Mouse (Mus musculus) lung, embryonic 16.5 days (tissue): Measurements from ENCODE around the gene Cdc42se2. TPM values are rescaled to one million over a fixed set of nuclear protein-coding genes. Genes with fewer than 3 reads are reported as not detected.

Experiments used
- ATAC-seq: fragments of 200-750 bp; cut with Nextera tagmentation; 2 replicates; pipeline ENCODE4 v1.8.0; 2017; ENCODE audit warnings: low read depth, mild to moderate bottlenecking, moderate library complexity
- H3K27ac ChIP-seq: fragments of 300-500 bp; sonication (generic); 2 replicates; pipeline ENCODE4 v1.5.1; 2014; ENCODE audit warnings: mild to moderate bottlenecking, control low read depth, low read length
- H3K27me3 ChIP-seq: fragments of 300-500 bp; sonication (generic); 2 replicates; pipeline ENCODE4 v1.6.1; 2014; ENCODE audit warnings: low read depth, low read length, mixed read lengths; ENCODE audit not compliant: control insufficient read depth, insufficient read depth
- H3K36me3 ChIP-seq: fragments of 300-500 bp; sonication (generic); 2 replicates; pipeline ENCODE4 v1.6.1; 2014; ENCODE audit warnings: low read length; ENCODE audit not compliant: control insufficient read depth, insufficient read depth
- H3K4me1 ChIP-seq: fragments of 300-500 bp; sonication (generic); replicated peaks from 2 replicates; pipeline ENCODE4 v1.6.1; 2014; ENCODE audit warnings: low read length, mixed read lengths; ENCODE audit not compliant: control insufficient read depth, insufficient read depth
- H3K4me2 ChIP-seq: fragments of 300-500 bp; sonication (generic); 2 replicates; pipeline ENCODE4 v1.6.1; 2014; ENCODE audit warnings: low read depth, low read length, control low read depth
- H3K4me3 ChIP-seq: fragments of 300-500 bp; sonication (generic); 2 replicates; pipeline ENCODE4 v1.5.1; 2014; ENCODE audit warnings: mild to moderate bottlenecking, low read length, control low read depth
- H3K9ac ChIP-seq: fragments of 300-500 bp; sonication (generic); 2 replicates; pipeline ENCODE4 v1.6.1; 2014; ENCODE audit warnings: low read length, control low read depth
- H3K9me3 ChIP-seq: fragments of 300-500 bp; sonication (generic); 2 replicates; pipeline ENCODE4 v1.6.1; 2016; ENCODE audit warnings: low read length; ENCODE audit not compliant: control insufficient read depth
- whole genome bisulfite sequencing: fragments of 180-500 bp; shearing (Covaris S2); extraction: QIAGEN DNeasy Blood & Tissue Kit; methylation state at CpG from one replicate; pipeline ENCODE4 v1.1.7; 2014; 5-methylcytosine and 5-hydroxymethylcytosine counted together
- polyA plus RNA-seq: library from polyadenylated mRNA; unstranded; fragments of >200 nt; fragmentation: Nextera tagmentation; extraction: Ambion mirVana; gene quantifications from 2 replicates; pipeline ENCODE4 v1.2.1, GENCODE M21; 2015

Cdc42se2 gene
- polyA plus RNA-seq, 1 experiment from 2014 or later, result 69.7 TPM

DNA sequence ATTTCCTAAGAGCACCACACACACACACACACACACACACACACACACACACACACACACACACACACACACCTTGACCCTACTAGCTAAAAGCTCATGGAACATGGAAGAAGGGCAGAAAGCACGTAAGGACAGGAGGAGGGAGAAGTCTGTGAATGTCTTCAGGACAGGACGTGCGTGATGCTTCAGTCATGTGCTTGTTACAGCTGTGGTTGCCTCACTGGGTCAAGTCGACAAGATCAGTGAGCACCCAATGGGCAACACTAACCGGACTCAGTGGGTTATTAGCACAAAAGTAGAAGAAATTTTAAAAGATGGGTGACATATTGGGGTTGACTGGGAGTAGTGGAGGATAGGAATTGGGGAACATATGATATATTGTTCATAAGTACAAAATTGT is 17.6 kb downstream of the Cdc42se2 start:
- no peak overlapping the region for H3K4me3 ChIP-seq
- H3K36me3 ChIP-seq, result no peaks in the 10 kb centered on the region
- WGBS, result 78% methylated on average over 5 of the region's 5 CpGs
- no peaks in the 10 kb centered on the region for H3K27me3 ChIP-seq
- H3K9ac ChIP-seq, result no peak overlapping the region
- H3K27ac ChIP-seq, result no peak overlapping the region
- no peak for ATAC-seq
- no peaks in the 10 kb centered on the region for H3K9me3 ChIP-seq
- peaks cover 9% of the 10 kb centered on the region for H3K4me1 ChIP-seq
- H3K4me2 ChIP-seq, result no peak overlapping the region

DNA sequence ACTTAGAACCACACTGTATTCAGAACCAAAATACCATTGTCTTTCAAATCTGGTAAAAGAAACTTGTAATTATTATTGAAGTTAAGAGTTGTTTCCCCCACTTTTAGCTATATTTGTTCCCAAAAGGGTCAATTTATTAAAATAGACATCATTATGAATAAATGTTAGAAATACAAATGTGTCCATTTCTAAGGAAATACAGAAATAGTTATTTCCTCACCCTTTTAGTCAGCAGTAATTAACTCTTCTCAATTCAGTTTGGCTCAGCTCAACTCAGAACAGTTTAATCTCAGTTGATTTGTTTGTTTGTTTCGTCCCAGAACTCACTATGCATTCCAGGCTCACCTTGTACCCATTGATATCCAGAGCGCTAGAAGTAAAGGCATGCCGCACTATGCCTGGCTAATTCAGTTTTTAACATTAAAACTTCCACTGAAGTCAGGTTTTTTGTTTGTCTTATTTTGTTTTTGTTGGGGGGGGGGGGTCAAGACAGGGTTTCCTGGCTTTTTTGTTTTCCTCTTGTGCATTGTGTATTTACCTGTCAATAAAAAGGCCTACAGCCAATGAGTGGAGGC is 19.3 kb downstream of the Cdc42se2 start:
- Histone ChIP-seq H3K4me1 (peaks cover 3% of the 10 kb centered on the region; the same call in 1 of the 2 replicates), H3K27me3 (no peaks in the 10 kb centered on the region), H3K9ac (no peak overlapping the region), H3K27ac (no peak overlapping the region), H3K4me3 (no peak overlapping the region), H3K4me2 (no peak overlapping the region), H3K36me3 (no peaks in the 10 kb centered on the region), H3K9me3 (no peaks in the 10 kb centered on the region)
- ATAC-seq, result no peak
- 93% methylated on average over 3 of the region's 3 CpGs for WGBS

GRCm38 (mm10) chr11:54764759-54765158 is 22.7 kb downstream of the Cdc42se2 start:
- Histone ChIP-seq H3K4me3 (no peak overlapping the region), H3K4me2 (no peak overlapping the region), H3K27me3 (no peaks in the 10 kb centered on the region), H3K9ac (no peak overlapping the region), H3K4me1 (no peaks in the 10 kb centered on the region), H3K36me3 (no peaks in the 10 kb centered on the region), H3K27ac (no peak overlapping the region), H3K9me3 (no peaks in the 10 kb centered on the region)
- 93% methylated on average over 1 of the region's 1 CpGs for WGBS
- ATAC-seq, result no peak

GRCm38 (mm10) chr11:54764026-54764425 is 23.4 kb downstream of the Cdc42se2 start:
- Histone ChIP-seq H3K9me3 (no peaks in the 10 kb centered on the region), H3K27ac (no peak overlapping the region), H3K4me1 (no peaks in the 10 kb centered on the region), H3K27me3 (no peaks in the 10 kb centered on the region), H3K9ac (no peak overlapping the region), H3K36me3 (no peaks in the 10 kb centered on the region), H3K4me2 (no peak overlapping the region), H3K4me3 (no peak overlapping the region)
- no peak for ATAC-seq
- WGBS, result 64% methylated on average over 3 of the region's 3 CpGs

DNA sequence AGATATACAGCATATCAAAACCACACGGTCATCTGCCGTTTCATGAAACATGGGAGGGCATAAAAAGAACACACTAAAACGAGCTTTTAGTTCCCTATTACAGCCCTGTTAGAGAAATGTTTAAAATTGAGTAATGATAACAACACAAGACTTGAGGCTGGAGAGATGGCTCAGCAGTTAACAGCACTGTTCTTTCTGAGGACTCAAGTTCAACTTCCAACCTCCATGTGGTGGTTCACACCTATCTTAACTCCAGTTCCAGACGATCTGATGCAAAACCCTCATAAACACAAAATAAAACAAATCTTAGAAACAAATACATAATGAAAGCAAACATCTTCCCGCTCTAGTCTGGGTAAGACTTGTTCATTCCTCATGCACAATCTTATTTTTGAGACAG is 24.7 kb downstream of the Cdc42se2 start:
- WGBS, result 84% methylated on average over 5 of the region's 5 CpGs
- H3K4me2 ChIP-seq, result no peak overlapping the region
- ATAC-seq, result no peak

DNA sequence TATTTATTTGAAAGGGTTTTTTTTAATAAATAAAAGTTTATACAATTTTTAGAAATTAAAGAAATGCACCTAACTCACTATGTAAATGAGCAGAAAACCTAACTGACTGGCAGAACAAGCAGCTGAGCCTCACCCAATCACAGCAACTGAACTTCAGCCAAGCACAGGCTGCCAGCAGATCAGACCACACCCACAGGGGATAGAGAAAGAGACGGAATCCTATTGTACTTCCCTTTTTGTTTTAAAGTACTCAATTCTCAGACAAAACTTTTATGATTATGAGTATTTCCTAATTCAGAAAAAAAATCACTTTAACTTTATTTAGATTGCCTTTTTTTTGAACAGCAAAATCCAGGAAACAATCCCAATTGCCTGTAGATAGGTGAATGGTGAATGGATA is 29.5 kb downstream of the Cdc42se2 start:
- WGBS, result 42% methylated on average over 1 of the region's 1 CpGs
- Histone ChIP-seq H3K4me3 (no peak overlapping the region), H3K4me1 (peaks cover 3% of the 10 kb centered on the region; the same call in 1 of the 2 replicates), H3K9me3 (no peaks in the 10 kb centered on the region), H3K36me3 (peaks cover 3% of the 10 kb centered on the region; the same call in 1 of the 2 replicates), H3K27me3 (no peaks in the 10 kb centered on the region), H3K9ac (no peak overlapping the region), H3K27ac (no peak overlapping the region), H3K4me2 (no peak overlapping the region)
- no peak for ATAC-seq

More for the DNA sequence above, 24.7 kb downstream of the Cdc42se2 start:
- H3K27me3 ChIP-seq, result no peaks in the 10 kb centered on the region
- H3K9me3 ChIP-seq, result no peaks in the 10 kb centered on the region
- H3K9ac ChIP-seq, result no peak overlapping the region
- H3K4me3 ChIP-seq, result no peak overlapping the region
- H3K4me1 ChIP-seq, result peaks cover 3% of the 10 kb centered on the region; the same call in 1 of the 2 replicates
- H3K27ac ChIP-seq, result no peak overlapping the region
- H3K36me3 ChIP-seq, result no peaks in the 10 kb centered on the region

GRCm38 (mm10) chr11:54755148-54755664 is 32.3 kb downstream of the Cdc42se2 start:
- no peaks in the 10 kb centered on the region for H3K9me3 ChIP-seq
- H3K4me1 ChIP-seq, result peaks cover 3% of the 10 kb centered on the region; the same call in 1 of the 2 replicates
- H3K36me3 ChIP-seq, result peaks cover 4% of the 10 kb centered on the region; the same call in 1 of the 2 replicates
- 82% methylated on average over 5 of the region's 5 CpGs for WGBS
- H3K4me3 ChIP-seq, result no peak overlapping the region
- no peak overlapping the region for H3K27ac ChIP-seq
- no peak for ATAC-seq
- no peak overlapping the region for H3K4me2 ChIP-seq
- no peak overlapping the region for H3K9ac ChIP-seq
- H3K27me3 ChIP-seq, result no peaks in the 10 kb centered on the region

- 87% methylated on average over 10 of the region's 10 CpGs for WGBS
- no peak for ATAC-seq
These were observed 33.0 kb downstream of the Cdc42se2 start for GRCm38 (mm10) chr11:54754301-54755147.

GRCm38 (mm10) chr11:54751502-54751901 is 36.0 kb downstream of the Cdc42se2 start:
- Histone ChIP-seq H3K27ac (no peak overlapping the region), H3K9me3 (no peaks in the 10 kb centered on the region), H3K4me3 (no peak overlapping the region), H3K9ac (no peak overlapping the region), H3K27me3 (no peaks in the 10 kb centered on the region), H3K36me3 (peaks cover 10% of the 10 kb centered on the region; the same call in 1 of the 2 replicates), H3K4me2 (no peak overlapping the region), H3K4me1 (no peaks in the 10 kb centered on the region)
- 61% methylated on average over 4 of the region's 4 CpGs for WGBS
- ATAC-seq, result no peak

More at GRCm38 (mm10) chr11:54754301-54755147, 33.0 kb downstream of the Cdc42se2 start:
- Histone ChIP-seq H3K4me3 (no peak overlapping the region), H3K4me2 (no peak overlapping the region), H3K9me3 (no peaks in the 10 kb centered on the region), H3K27me3 (no peaks in the 10 kb centered on the region), H3K27ac (no peak overlapping the region), H3K36me3 (peaks cover 6% of the 10 kb centered on the region; the same call in 1 of the 2 replicates), H3K9ac (no peak overlapping the region), H3K4me1 (peaks cover 3% of the 10 kb centered on the region; the same call in 1 of the 2 replicates)
